Mouse (Mus musculus) erythroblast, embryonic 14.5 days (primary cell): ENCODE measurements around the gene Igsf9b. TPM values are rescaled to one million over a fixed set of nuclear protein-coding genes. Genes with fewer than 3 reads are reported as not detected.

Experiments
- H3K27me3 ChIP-seq: 2 replicates; pipeline ENCODE4 v1.6.1; 2012; ENCODE audit warnings: inconsistent platforms; ENCODE audit not compliant: control insufficient read depth
- H3K36me3 ChIP-seq: 2 replicates; pipeline ENCODE4 v1.6.1; 2012; ENCODE audit warnings: mild to moderate bottlenecking, inconsistent platforms; ENCODE audit not compliant: control insufficient read depth
- H3K4me1 ChIP-seq: 2 replicates; pipeline ENCODE4 v1.6.1; 2012; ENCODE audit warnings: inconsistent platforms; ENCODE audit not compliant: control insufficient read depth
- H3K4me3 ChIP-seq: replicated peaks from 2 replicates; pipeline ENCODE3; 2012; ENCODE audit warnings: moderate library complexity, mild to moderate bottlenecking, inconsistent platforms
- H3K9me3 ChIP-seq: 2 replicates; pipeline ENCODE4 v1.6.1; 2012; ENCODE audit warnings: low read length, inconsistent platforms, mixed read lengths; ENCODE audit not compliant: control insufficient read depth
- GATA1 ChIP-seq: IDR thresholded peaks from 2 replicates; pipeline ENCODE4 v1.6.1; 2012; ENCODE audit warnings: low read length, inconsistent platforms, mixed read lengths
- TAL1 ChIP-seq: IDR thresholded peaks from 3 replicates; pipeline ENCODE4 v1.6.1; 2012; ENCODE audit warnings: low read length, inconsistent platforms, mixed read lengths
- polyA plus RNA-seq: library from polyadenylated mRNA; stranded (reverse); fragments of >175 nt; gene quantifications from 2 replicates; pipeline ENCODE4 v1.2.3, GENCODE M21; 2012

The Igsf9b gene
- polyA plus RNA-seq, 1 experiment: not detected

GRCm38 (mm10) chr9:27313427-27313826 is 14.4 kb downstream of the Igsf9b start:
- H3K36me3 ChIP-seq: no peaks in the 10 kb centered on the region
- H3K9me3 ChIP-seq: no peaks in the 10 kb centered on the region
- no peak overlapping the region for H3K4me3 ChIP-seq
- no peaks in the 10 kb centered on the region for H3K4me1 ChIP-seq
- TF ChIP-seq TAL1 (no peak), GATA1 (no peak)
- no peaks in the 10 kb centered on the region for H3K27me3 ChIP-seq

DNA sequence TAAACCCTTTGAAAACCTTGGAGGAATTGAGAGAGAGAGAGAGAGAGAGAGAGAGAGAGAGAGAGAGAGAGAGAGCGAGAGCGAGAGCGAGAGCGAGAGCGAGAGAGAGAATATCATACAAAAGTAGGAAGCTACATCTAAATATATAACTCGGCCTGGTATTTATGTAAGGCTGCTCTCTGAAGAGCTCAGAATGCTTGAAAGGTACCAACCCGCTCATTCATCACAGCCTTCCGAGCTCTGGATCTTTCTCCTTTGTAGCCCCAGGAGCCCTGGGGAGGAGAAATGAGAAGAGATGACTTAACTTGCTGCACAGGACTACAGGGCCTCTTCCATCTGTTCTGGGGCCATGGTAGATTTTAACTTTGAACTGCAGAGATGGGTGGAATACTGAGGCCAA is 22.3 kb downstream of the Igsf9b start:
- no peaks in the 10 kb centered on the region for H3K36me3 ChIP-seq
- no peaks in the 10 kb centered on the region for H3K4me1 ChIP-seq
- H3K9me3 ChIP-seq: no peaks in the 10 kb centered on the region
- H3K27me3 ChIP-seq: no peaks in the 10 kb centered on the region
- no peak overlapping the region for H3K4me3 ChIP-seq
- TF ChIP-seq GATA1: no peak
- no peak for TF ChIP-seq TAL1

GRCm38 (mm10) chr9:27322277-27322676 is 23.3 kb downstream of the Igsf9b start:
- H3K9me3 ChIP-seq: no peaks in the 10 kb centered on the region
- H3K4me1 ChIP-seq: no peaks in the 10 kb centered on the region
- no peaks in the 10 kb centered on the region for H3K27me3 ChIP-seq
- TF ChIP-seq TAL1 (no peak), GATA1 (no peak)
- no peak overlapping the region for H3K4me3 ChIP-seq
- H3K36me3 ChIP-seq: no peaks in the 10 kb centered on the region

GRCm38 (mm10) chr9:27323412-27323811 is 24.4 kb downstream of the Igsf9b start:
- no peak overlapping the region for H3K4me3 ChIP-seq
- no peaks in the 10 kb centered on the region for H3K27me3 ChIP-seq
- H3K4me1 ChIP-seq: no peaks in the 10 kb centered on the region
- H3K36me3 ChIP-seq: no peaks in the 10 kb centered on the region
- no peaks in the 10 kb centered on the region for H3K9me3 ChIP-seq
- TF ChIP-seq GATA1 (no peak), TAL1 (no peak)

GRCm38 (mm10) chr9:27325920-27326319 is 26.9 kb downstream of the Igsf9b start:
- Histone ChIP-seq H3K9me3 (no peaks in the 10 kb centered on the region), H3K4me1 (no peaks in the 10 kb centered on the region), H3K36me3 (no peaks in the 10 kb centered on the region), H3K27me3 (no peaks in the 10 kb centered on the region), H3K4me3 (no peak overlapping the region)
- TF ChIP-seq GATA1 (no peak), TAL1 (no peak)

GRCm38 (mm10) chr9:27327558-27327957 is 28.6 kb downstream of the Igsf9b start:
- Histone ChIP-seq H3K4me3 (no peak overlapping the region), H3K9me3 (no peaks in the 10 kb centered on the region), H3K36me3 (no peaks in the 10 kb centered on the region), H3K27me3 (no peaks in the 10 kb centered on the region), H3K4me1 (no peaks in the 10 kb centered on the region)
- TF ChIP-seq GATA1 (no peak), TAL1 (no peak)

- TF ChIP-seq TAL1 (no peak), GATA1 (no peak)
- Histone ChIP-seq H3K36me3 (no peaks in the 10 kb centered on the region), H3K4me3 (no peak overlapping the region), H3K27me3 (no peaks in the 10 kb centered on the region), H3K4me1 (no peaks in the 10 kb centered on the region), H3K9me3 (no peaks in the 10 kb centered on the region)
These were observed 31.4 kb downstream of the Igsf9b start for GRCm38 (mm10) chr9:27330374-27330773.

GRCm38 (mm10) chr9:27331538-27331937 is 32.5 kb downstream of the Igsf9b start:
- no peaks in the 10 kb centered on the region for H3K36me3 ChIP-seq
- no peaks in the 10 kb centered on the region for H3K4me1 ChIP-seq
- H3K4me3 ChIP-seq: no peak overlapping the region
- TF ChIP-seq TAL1 (no peak), GATA1 (no peak)
- H3K27me3 ChIP-seq: no peaks in the 10 kb centered on the region
- H3K9me3 ChIP-seq: no peaks in the 10 kb centered on the region

- TF ChIP-seq GATA1 (no peak), TAL1 (no peak)
- Histone ChIP-seq H3K9me3 (no peaks in the 10 kb centered on the region), H3K36me3 (no peaks in the 10 kb centered on the region), H3K27me3 (no peaks in the 10 kb centered on the region), H3K4me3 (no peak overlapping the region), H3K4me1 (no peaks in the 10 kb centered on the region)
These were observed 35.9 kb downstream of the Igsf9b start for GRCm38 (mm10) chr9:27334895-27335294.

- TF ChIP-seq TAL1: no peak
- no peak for TF ChIP-seq GATA1
- no peaks in the 10 kb centered on the region for H3K9me3 ChIP-seq
- H3K27me3 ChIP-seq: no peaks in the 10 kb centered on the region
- no peaks in the 10 kb centered on the region for H3K36me3 ChIP-seq
- H3K4me1 ChIP-seq: no peaks in the 10 kb centered on the region
- H3K4me3 ChIP-seq: no peak overlapping the region
These were observed 38.1 kb downstream of the Igsf9b start for GRCm38 (mm10) chr9:27336962-27337636.
